Mouse (Mus musculus): ENCODE results near the gene 6030452D12Rik. TPM values are rescaled to one million over a fixed set of nuclear protein-coding genes. Genes with fewer than 3 reads are reported as not detected.

The 6030452D12Rik gene
- not detected in 2 replicates for polyA plus RNA-seq (2015; fragmentation: Nextera tagmentation; extraction: Ambion mirVana)

GRCm38 (mm10) chr8:106500018-106500685, at the start of gene 6030452D12Rik:
6030452D12Rik (plus strand) TSS chr8:106500522.

GRCm38 (mm10) chr8:106510365-106510975, 10.1 kb downstream of the 6030452D12Rik start, which contains the start of gene Cdh3:
Cdh3 (plus strand) TSS chr8:106510891.

Other genes with a start within 250 kb of the 6030452D12Rik start
- 43.8 and 49.5 TPM in 2 replicates for gene Smpd3, start 162.5 kb upstream of the 6030452D12Rik start, polyA plus RNA-seq (2015; fragmentation: Nextera tagmentation; extraction: Ambion mirVana)
- gene Zfp90, start 85.2 kb upstream of the 6030452D12Rik start, polyA plus RNA-seq (2015; fragmentation: Nextera tagmentation; extraction: Ambion mirVana): 30.2 and 32.6 TPM in 2 replicates
- gene Cdh3, start 10.4 kb downstream of the 6030452D12Rik start, polyA plus RNA-seq (2015; fragmentation: Nextera tagmentation; extraction: Ambion mirVana): 8.3 and 9.7 TPM in 2 replicates
- 4.3 and 9.1 TPM in 2 replicates for gene Gm10073, start 72.9 kb downstream of the 6030452D12Rik start, polyA plus RNA-seq (2015; fragmentation: Nextera tagmentation; extraction: Ambion mirVana)
- 3.3 and 5.9 TPM in 2 replicates for gene Cdh1, start 102.8 kb downstream of the 6030452D12Rik start, polyA plus RNA-seq (2015; fragmentation: Nextera tagmentation; extraction: Ambion mirVana)
- gene Tango6, start 182.5 kb downstream of the 6030452D12Rik start, polyA plus RNA-seq (2015; fragmentation: Nextera tagmentation; extraction: Ambion mirVana): 3.9 and 4.5 TPM in 2 replicates